ENCODE assay signal across 19 mouse cellular contexts in the genomic region with DNA sequence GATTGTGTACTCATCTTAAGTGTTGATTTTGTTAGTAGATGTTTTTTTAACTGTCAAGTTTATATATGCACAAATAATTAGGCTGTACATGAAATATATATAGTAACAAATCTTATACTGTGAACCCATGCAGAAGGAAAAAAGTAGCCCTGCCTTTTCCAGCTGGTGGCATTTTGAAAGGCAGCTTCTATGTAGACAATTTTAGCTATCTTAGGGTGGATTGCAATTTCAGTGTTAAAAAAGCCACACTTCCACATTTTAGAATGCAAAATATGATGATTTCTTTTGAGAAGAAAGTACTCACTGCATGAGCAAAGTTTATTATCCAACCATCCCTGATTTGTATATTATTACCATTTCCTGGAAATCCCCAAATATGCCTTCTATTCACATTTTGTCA.
"Had no signal": no experiment of that assay in that cellular context is flagged by ENCODE, and none has a peak within 500 bp of the region (broad histone marks: within the 10 kb centered on the region; RNA-seq: fewer than 3 reads in every experiment).

No protein-coding gene starts in this region.

- DNase-seq: forebrain, postnatal 0 days; gastrocnemius, postnatal 14 days; gastrocnemius, postnatal 36 days; heart, adult 11 months; heart, adult 2 months; heart, postnatal 14 days; heart, postnatal 4 days; kidney, adult 18-20 months; kidney, adult 8-10 months; kidney, postnatal 10 days; kidney, postnatal 25 days; kidney, postnatal 4 days; liver; liver, embryonic 13.5 days; liver, postnatal 0 days had no signal

- ATAC-seq: forebrain, postnatal 0 days; hindbrain, embryonic 16.5 days; inflammation-experienced regulatory T-cells, adult 6 months; intestine, embryonic 15.5 days; intestine, postnatal 0 days; liver, postnatal 0 days had no signal
